ENCODE assay signal across 26 mouse cellular contexts in the genomic region with DNA sequence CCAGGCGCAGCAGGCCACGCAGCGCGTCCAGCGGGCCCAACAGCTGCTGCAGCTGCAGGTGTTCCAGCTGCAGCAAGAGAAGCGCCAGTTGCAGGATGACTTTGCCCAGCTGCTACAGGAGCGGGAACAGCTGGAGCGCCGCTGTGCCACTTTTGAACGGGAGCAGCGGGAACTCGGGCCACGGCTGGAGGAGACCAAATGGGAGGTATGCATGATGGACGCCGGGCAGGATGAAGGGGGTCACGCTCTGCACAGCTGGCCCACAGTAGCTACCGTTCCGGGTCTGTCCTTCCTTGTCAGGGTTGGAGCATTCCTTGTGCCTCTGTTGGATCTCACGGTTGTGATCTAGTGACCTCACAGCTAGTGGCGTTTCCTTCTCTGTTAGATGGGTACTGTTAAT. TPM values are rescaled to one million over a fixed set of nuclear protein-coding genes. Genes with fewer than 3 reads are reported as not detected.
DNase-seq lines count a peak whose midpoint lies in the region; ATAC-seq and TF ChIP-seq lines count a peak whose summit lies in the region.
"Had no signal": no experiment of that assay in that cellular context is flagged by ENCODE, and none has a peak within 500 bp of the region (broad histone marks: within the 10 kb centered on the region; RNA-seq: fewer than 3 reads in every experiment).

No protein-coding gene starts in this region.

- no peak overlapping the region for H3K4me2 ChIP-seq in kidney, embryonic 15.5 days
- H3K4me2 ChIP-seq in myocyte (ENCODE audit: low read depth), result no peak overlapping the region
- H3K4me2 ChIP-seq in hindbrain, embryonic 14.5 days (replicated peaks), result no peak overlapping the region
- H3K4me2 ChIP-seq: embryonic facial prominence, embryonic 12.5 days; heart, embryonic 13.5 days; lung, embryonic 15.5 days; midbrain, embryonic 12.5 days had no signal

- ATAC-seq in kidney, embryonic 15.5 days (replicated peaks; ENCODE audit: low FRiP score), result no peak
- no peak for ATAC-seq in hindbrain, embryonic 14.5 days (ENCODE audit: low FRiP score)
- ATAC-seq: activated CD4-positive, CD25-positive, alpha-beta regulatory T cell, adult 4 months; forebrain, embryonic 16.5 days; hindbrain, postnatal 0 days had no signal

- H3ac ChIP-seq in myocyte (ENCODE audit: control insufficient read depth, insufficient read length), result no peak overlapping the region

- 75% methylated on average over 20 of the region's 20 CpGs for whole genome bisulfite sequencing in kidney, embryonic 15.5 days
- 97% methylated on average over 20 of the region's 20 CpGs for WGBS in thymus, adult 2 months
- 82% methylated on average over 20 of the region's 20 CpGs for WGBS in hindbrain, embryonic 14.5 days

- H3K36me3 ChIP-seq in kidney, embryonic 15.5 days, result peaks cover 84% of the 10 kb centered on the region
- no peaks in the 10 kb centered on the region for H3K36me3 ChIP-seq in thymus, adult 2 months (ENCODE audit: control insufficient read depth, insufficient read depth, low read length)
- H3K36me3 ChIP-seq in myocyte (ENCODE audit: control insufficient read depth, insufficient read depth), result peaks cover 5% of the 10 kb centered on the region
- H3K36me3 ChIP-seq in hindbrain, embryonic 14.5 days (replicated peaks; ENCODE audit: control insufficient read depth, insufficient read depth), result peaks cover 50% of the 10 kb centered on the region

- DNase-seq in cerebellum, adult 9-11 months, result peak; percentile 37
- no peak for DNase-seq in cerebellum, postnatal 14 days
- peak; percentile 22 for DNase-seq in kidney, postnatal 10 days
- peak; percentile 8 for DNase-seq in thymus, postnatal 4 days
- DNase-seq in thymus, adult 2 months, result no peak
- no peak for DNase-seq in hindbrain, embryonic 14.5 days (ENCODE audit: low spot score)
- DNase-seq: adrenal gland, adult 2 months; cerebellum, postnatal 10 days; heart, postnatal 10 days; kidney, adult 11 months; layer of hippocampus, postnatal 36 days; left cerebral cortex, postnatal 4 days; liver; lung, postnatal 36 days; thymus, postnatal 25 days had no signal

- H3K4me3 ChIP-seq in kidney, embryonic 15.5 days (replicated peaks), result no peak overlapping the region
- no peak overlapping the region for H3K4me3 ChIP-seq in thymus, adult 2 months (ENCODE audit: control insufficient read depth, insufficient read depth, low read length)
- no peak overlapping the region for H3K4me3 ChIP-seq in myocyte
- H3K4me3 ChIP-seq in hindbrain, embryonic 14.5 days (replicated peaks; ENCODE audit: low read length), result no peak overlapping the region
- H3K4me3 ChIP-seq: embryonic facial prominence, embryonic 12.5 days; heart, embryonic 13.5 days; hindbrain, embryonic 10.5 days; lung, embryonic 15.5 days; midbrain, embryonic 12.5 days had no signal

- no peaks in the 10 kb centered on the region for H3K27me3 ChIP-seq in kidney, embryonic 15.5 days
- no peaks in the 10 kb centered on the region for H3K27me3 ChIP-seq in thymus, adult 2 months (ENCODE audit: control insufficient read depth, insufficient read depth, low read length)
- H3K27me3 ChIP-seq in myocyte (ENCODE audit: control insufficient read depth, insufficient read depth, insufficient read length), result no peaks in the 10 kb centered on the region
- H3K27me3 ChIP-seq in hindbrain, embryonic 14.5 days (ENCODE audit: control insufficient read depth, insufficient read depth, low read length), result no peaks in the 10 kb centered on the region
- H3K27me3 ChIP-seq: embryonic facial prominence, embryonic 12.5 days; heart, embryonic 13.5 days; lung, embryonic 15.5 days; midbrain, embryonic 12.5 days had no signal

- no peak overlapping the region for H3K27ac ChIP-seq in kidney, embryonic 15.5 days
- H3K27ac ChIP-seq in thymus, adult 2 months (ENCODE audit: control insufficient read depth, insufficient read depth, low read length), result no peak overlapping the region
- H3K27ac ChIP-seq in hindbrain, embryonic 14.5 days, result no peak overlapping the region
- H3K27ac ChIP-seq: embryonic facial prominence, embryonic 12.5 days; heart, embryonic 13.5 days; hindbrain, embryonic 10.5 days; hindbrain, postnatal 0 days; liver, embryonic 14.5 days; lung, embryonic 15.5 days; midbrain, embryonic 12.5 days had no signal

- TF ChIP-seq CTCF in thymus, adult 2 months (IDR thresholded peaks at IDR 0.05; ENCODE audit: borderline replicate concordance, control insufficient read depth, extremely low read depth, insufficient read depth, low read length, poor library complexity), result no peak

- no peaks in the 10 kb centered on the region for H3K9me3 ChIP-seq in kidney, embryonic 15.5 days (replicated peaks)
- no peaks in the 10 kb centered on the region for H3K9me3 ChIP-seq in hindbrain, embryonic 14.5 days (ENCODE audit: control insufficient read depth, low read length)
- H3K9me3 ChIP-seq: embryonic facial prominence, embryonic 12.5 days; heart, embryonic 13.5 days; hindbrain, embryonic 10.5 days; lung, embryonic 15.5 days; midbrain, embryonic 12.5 days had no signal

- no peak for TF ChIP-seq POLR2A in thymus, adult 2 months (IDR thresholded peaks at IDR 0.05; ENCODE audit: control insufficient read depth, extremely low read depth, insufficient read depth, low read length, poor library complexity)
- TF ChIP-seq POLR2A in myocyte (IDR thresholded peaks at IDR 0.05; ENCODE audit: insufficient read length, low read depth), result peak; percentile 47

- peaks cover 57% of the 10 kb centered on the region for H3K4me1 ChIP-seq in kidney, embryonic 15.5 days
- H3K4me1 ChIP-seq in thymus, adult 2 months (replicated peaks; ENCODE audit: control insufficient read depth, insufficient read depth, low read length), result no peaks in the 10 kb centered on the region
- H3K4me1 ChIP-seq in hindbrain, embryonic 14.5 days (replicated peaks; ENCODE audit: control insufficient read depth, insufficient read depth, low read length), result peaks cover 14% of the 10 kb centered on the region; the same call in 1 of the 2 replicates

- no peak overlapping the region for H3K9ac ChIP-seq in kidney, embryonic 15.5 days
- no peak overlapping the region for H3K9ac ChIP-seq in hindbrain, embryonic 14.5 days
- H3K9ac ChIP-seq: embryonic facial prominence, embryonic 12.5 days; heart, embryonic 13.5 days; liver, embryonic 14.5 days; lung, embryonic 15.5 days; midbrain, embryonic 12.5 days had no signal

- peaks cover 30% of the 10 kb centered on the region for H3K79me2 ChIP-seq in myocyte (ENCODE audit: control insufficient read depth, insufficient read depth)

TF ChIP-seq in myocyte, 11 proteins besides CTCF, POLR2A, EP300 and RAD21:
- peak; percentile 89 for TF ChIP-seq POLR2AphosphoS2 (IDR thresholded peaks at IDR 0.05; ENCODE audit: insufficient read length, low read depth)
- peak in 1 of 3 experiments; percentile 14 for TF ChIP-seq MYOG (IDR thresholded peaks at IDR 0.05; ENCODE audit: control insufficient read depth in 1 of 3, insufficient read depth in 1 of 3, insufficient read length in 2 of 3, low read depth in 2 of 3)
- no peak for TF ChIP-seq CEBPB (IDR thresholded peaks at IDR 0.05; ENCODE audit: insufficient read depth, poor library complexity, severe bottlenecking)

RNA-seq across cellular contexts. Expression of a gene that starts 10.6 kb away (rescaled TPM):
- polyA plus RNA-seq in kidney, embryonic 15.5 days (2015; fragmentation: Nextera tagmentation; extraction: Ambion mirVana), result 66.6 and 72.8 TPM in 2 replicates
- polyA plus RNA-seq in thymus, adult 2 months (2012; rRNA removed), result 37.6 and 41.2 TPM in 2 replicates
- 66.1 TPM for polyA plus RNA-seq in myocyte (2012; fragmentation: generic; extraction: Trizol)
- polyA plus RNA-seq in hindbrain, embryonic 14.5 days (2014; fragmentation: Nextera tagmentation; extraction: Ambion mirVana), result 18.8 and 20.1 TPM in 2 replicates

RNA-seq across cellular contexts. Expression of a gene that starts 18.5 kb away (rescaled TPM):
- polyA plus RNA-seq in kidney, embryonic 15.5 days (2015; fragmentation: Nextera tagmentation; extraction: Ambion mirVana), result 71.9 and 73.5 TPM in 2 replicates
- 121 and 137 TPM in 2 replicates for polyA plus RNA-seq in thymus, adult 2 months (2012; rRNA removed)
- 81.3 TPM for polyA plus RNA-seq in myocyte (2012; fragmentation: generic; extraction: Trizol)
- 75.8 and 85.4 TPM in 2 replicates for polyA plus RNA-seq in hindbrain, embryonic 14.5 days (2014; fragmentation: Nextera tagmentation; extraction: Ambion mirVana)

RNA-seq across cellular contexts. Expression of a gene that starts 19.3 kb away (rescaled TPM):
- polyA plus RNA-seq in kidney, embryonic 15.5 days (2015; fragmentation: Nextera tagmentation; extraction: Ambion mirVana), result 29.4 and 29.7 TPM in 2 replicates
- 11.5 and 11.6 TPM in 2 replicates for polyA plus RNA-seq in thymus, adult 2 months (2012; rRNA removed)
- 13.5 TPM for polyA plus RNA-seq in myocyte (2012; fragmentation: generic; extraction: Trizol)
- polyA plus RNA-seq in hindbrain, embryonic 14.5 days (2014; fragmentation: Nextera tagmentation; extraction: Ambion mirVana), result 7.1 and 9.4 TPM in 2 replicates

RNA-seq across cellular contexts. Expression of a gene that starts 20.7 kb away (rescaled TPM):
- 0.78 and 1.1 TPM in 2 replicates for polyA plus RNA-seq in kidney, embryonic 15.5 days (2015; fragmentation: Nextera tagmentation; extraction: Ambion mirVana)
- 0.33 and 0.47 TPM in 2 replicates for polyA plus RNA-seq in thymus, adult 2 months (2012; rRNA removed)
- polyA plus RNA-seq in myocyte (2012; fragmentation: generic; extraction: Trizol), result 5.0 TPM
- polyA plus RNA-seq in hindbrain, embryonic 14.5 days (2014; fragmentation: Nextera tagmentation; extraction: Ambion mirVana), result 2.5 and 2.9 TPM in 2 replicates
- polyA plus RNA-seq: heart, embryonic 13.5 days had no signal

RNA-seq across cellular contexts. Expression of a gene that starts 22.5 kb away (rescaled TPM):
- polyA plus RNA-seq in kidney, embryonic 15.5 days (2015; fragmentation: Nextera tagmentation; extraction: Ambion mirVana), result 20.2 and 24.4 TPM in 2 replicates
- 46.9 and 61.1 TPM in 2 replicates for polyA plus RNA-seq in thymus, adult 2 months (2012; rRNA removed)
- 43.4 TPM for polyA plus RNA-seq in myocyte (2012; fragmentation: generic; extraction: Trizol)
- polyA plus RNA-seq in hindbrain, embryonic 14.5 days (2014; fragmentation: Nextera tagmentation; extraction: Ambion mirVana), result 67.8 and 77.0 TPM in 2 replicates

Comparison
In these comparisons a context has a peak if more than half of its experiments do, and no peak if none do; other contexts are left out.
1. DNase-seq: peak in cerebellum, adult 9-11 months (single experiment), kidney, postnatal 10 days (single experiment) and thymus, postnatal 4 days (single experiment); none in cerebellum, postnatal 14 days (0 of 2), thymus, adult 2 months (single experiment) and hindbrain, embryonic 14.5 days (single experiment).